Mouse (Mus musculus) stomach, postnatal 0 days (tissue): ENCODE measurements around the gene Ilf2. TPM values are rescaled to one million over a fixed set of nuclear protein-coding genes. Genes with fewer than 3 reads are reported as not detected.

Experiments used
- ATAC-seq: fragments of 200-750 bp; cut with Nextera tagmentation; 2 replicates; pipeline ENCODE4 v1.8.0; 2017; ENCODE audit not compliant: low FRiP score, low TSS enrichment
- DNase-seq: peaks from one replicate; pipeline ENCODE4 v3.0.0-alpha.2; 2016; ENCODE audit warnings: low spot score
- H3K27ac ChIP-seq: fragments of 300-500 bp; sonication (generic); replicated peaks from 2 replicates; pipeline ENCODE4 v1.5.1; 2014; ENCODE audit warnings: mild to moderate bottlenecking, control low read depth
- H3K27me3 ChIP-seq: fragments of 300-500 bp; sonication (generic); 2 replicates; pipeline ENCODE4 v1.6.1; 2014; ENCODE audit warnings: low read length; ENCODE audit not compliant: control insufficient read depth, insufficient read depth
- H3K36me3 ChIP-seq: fragments of 300-500 bp; sonication (generic); 2 replicates; pipeline ENCODE4 v1.6.1; 2014; ENCODE audit warnings: low read length, mixed read lengths; ENCODE audit not compliant: control insufficient read depth, insufficient read depth
- H3K4me1 ChIP-seq: fragments of 300-500 bp; sonication (generic); replicated peaks from 2 replicates; pipeline ENCODE4 v1.6.1; 2014; ENCODE audit warnings: antibody characterized with exemption; ENCODE audit not compliant: control insufficient read depth, insufficient read depth
- H3K4me2 ChIP-seq: fragments of 300-500 bp; sonication (generic); replicated peaks from 2 replicates; pipeline ENCODE4 v1.6.1; 2014; ENCODE audit warnings: low read depth, mild to moderate bottlenecking, control low read depth, moderate library complexity
- H3K4me3 ChIP-seq: fragments of 300-500 bp; sonication (generic); 2 replicates; pipeline ENCODE4 v1.5.1; 2014; ENCODE audit warnings: low read depth, low read length, control low read depth
- H3K9ac ChIP-seq: fragments of 300-500 bp; sonication (generic); 2 replicates; pipeline ENCODE4 v1.6.1; 2014; ENCODE audit warnings: mild to moderate bottlenecking, low read length, control low read depth, mixed read lengths
- H3K9me3 ChIP-seq: fragments of 300-500 bp; sonication (generic); 2 replicates; pipeline ENCODE4 v1.6.1; 2016; ENCODE audit warnings: low read length; ENCODE audit not compliant: control insufficient read depth
- CTCF ChIP-seq: IDR thresholded peaks from 2 replicates; pipeline ENCODE4 v1.5.1; 2016; ENCODE audit warnings: antibody characterized with exemption, low read depth, mild to moderate bottlenecking, moderate library complexity
- EP300 ChIP-seq: optimal IDR thresholded peaks from 2 replicates; pipeline ENCODE3; 2016; ENCODE audit warnings: antibody characterized with exemption
- WGBS: fragments of 180-500 bp; shearing (Covaris S2); extraction: QIAGEN DNeasy Blood & Tissue Kit; methylation state at CpG from one replicate; pipeline ENCODE4 v1.1.7; 2014; 5-methylcytosine and 5-hydroxymethylcytosine counted together
- polyA plus RNA-seq: library from polyadenylated mRNA; unstranded; fragments of >200 nt; fragmentation: Nextera tagmentation; extraction: Ambion mirVana; gene quantifications from 2 replicates; pipeline ENCODE4 v1.2.1, GENCODE M21; 2015

The Ilf2 gene
- polyA plus RNA-seq, 1 experiment from 2014 or later = 57.6 TPM

DNA sequence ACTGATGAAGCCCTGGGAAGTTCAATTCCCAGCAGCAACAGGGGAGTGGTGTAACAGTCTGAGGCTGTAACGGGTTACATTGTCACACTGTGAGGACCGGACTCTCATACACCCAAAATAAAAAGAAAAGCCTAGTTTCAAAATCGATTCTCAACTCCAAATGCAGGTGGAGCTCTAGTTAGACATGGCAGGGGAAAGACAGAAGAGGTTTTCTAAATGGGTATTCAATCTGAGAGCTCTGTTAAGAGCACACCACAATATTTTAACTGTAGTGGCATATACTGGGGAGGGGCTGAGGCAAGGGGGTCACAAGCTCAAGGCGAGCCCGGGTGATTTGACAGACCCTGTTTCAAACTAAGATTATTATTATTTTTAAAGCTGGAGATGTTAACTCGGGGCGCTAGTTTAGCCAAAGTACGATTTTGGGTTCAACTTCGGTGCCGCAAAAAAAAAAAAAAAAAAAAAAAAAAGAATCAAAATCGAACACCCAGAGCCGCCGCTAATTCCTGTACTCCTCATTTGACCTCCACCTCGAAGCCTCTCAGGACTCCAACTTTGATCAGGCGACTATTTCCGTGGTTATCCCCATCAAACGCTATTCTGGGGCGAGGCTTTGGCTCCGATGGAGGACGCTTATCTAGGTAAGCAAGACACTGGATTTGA, 32.5 kb downstream of the Ilf2 start:
- Histone ChIP-seq H3K4me3 (peak overlapping the region; percentile 91), H3K27ac (peak overlapping the region; percentile 97), H3K36me3 (peaks cover 3% of the 10 kb centered on the region), H3K9ac (peak overlapping the region; percentile 98), H3K4me2 (peak overlapping the region; percentile 67), H3K27me3 (no peaks in the 10 kb centered on the region), H3K9me3 (no peaks in the 10 kb centered on the region), H3K4me1 (peaks cover 4% of the 10 kb centered on the region; the same call in 1 of the 2 replicates)
- DNase-seq = no peak
- no peak for ATAC-seq
- TF ChIP-seq CTCF (peak; percentile 39), EP300 (no peak)
- WGBS = 1% methylated on average over 20 of the region's 20 CpGs

DNA sequence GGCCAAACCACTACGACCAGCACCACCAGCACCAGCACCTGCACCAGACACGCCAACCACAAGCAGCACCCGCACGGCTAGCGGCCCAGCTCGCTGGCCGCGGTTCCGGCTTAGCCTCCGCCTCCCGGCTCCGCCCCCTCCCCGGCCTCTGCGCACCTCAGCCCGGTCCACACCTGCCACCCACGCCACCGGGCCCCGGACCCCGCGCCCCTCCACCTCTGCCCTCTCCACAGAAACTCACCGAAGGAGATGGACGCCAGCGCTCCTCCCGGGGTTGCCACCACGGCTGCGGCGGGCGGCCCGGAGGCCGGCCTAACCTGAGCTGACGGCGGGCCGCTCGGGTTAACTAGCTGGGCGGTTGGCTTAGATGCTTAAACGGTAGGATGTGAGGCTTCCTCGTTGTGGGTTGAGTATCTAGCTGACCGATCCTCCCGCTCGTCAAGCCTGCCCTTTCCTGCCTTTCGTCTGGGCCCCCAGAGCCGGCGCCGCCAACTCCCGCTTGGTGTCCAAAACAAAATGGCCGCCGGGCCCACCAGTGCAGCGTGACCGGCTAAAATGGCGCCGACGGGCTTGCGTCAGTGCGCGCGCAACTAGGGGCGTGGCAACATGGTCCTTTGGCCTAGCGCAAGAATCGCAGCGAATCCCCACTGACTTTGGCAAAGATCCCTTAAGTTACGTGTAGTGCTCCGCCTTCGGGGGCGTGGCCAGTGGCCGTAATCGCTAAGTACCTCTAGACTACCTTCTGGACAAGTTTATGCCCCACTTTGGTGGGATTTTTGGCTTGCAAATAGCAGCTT, 33.2 kb downstream of the Ilf2 start, which contains the start of gene Chtop:
Gene Chtop (minus strand): TSS at position 549 of the 797 bp plus-strand sequence.
- Histone ChIP-seq H3K4me1 (peaks cover 4% of the 10 kb centered on the region; the same call in 1 of the 2 replicates), H3K36me3 (peaks cover 3% of the 10 kb centered on the region), H3K27me3 (no peaks in the 10 kb centered on the region), H3K27ac (peak within 1 kb of the TSS; percentile 97), H3K4me2 (peak within 1 kb of the TSS; percentile 67), H3K9me3 (no peaks in the 10 kb centered on the region), H3K9ac (peak within 1 kb of the TSS; percentile 98), H3K4me3 (peak within 1 kb of the TSS; percentile 91)
- WGBS = under 1% methylated on average over 60 of the region's 66 CpGs
- DNase-seq (peak; percentile 100), ATAC-seq (peak; percentile 88)
- TF ChIP-seq EP300 (peak; percentile 80), CTCF (no peak)

DNA sequence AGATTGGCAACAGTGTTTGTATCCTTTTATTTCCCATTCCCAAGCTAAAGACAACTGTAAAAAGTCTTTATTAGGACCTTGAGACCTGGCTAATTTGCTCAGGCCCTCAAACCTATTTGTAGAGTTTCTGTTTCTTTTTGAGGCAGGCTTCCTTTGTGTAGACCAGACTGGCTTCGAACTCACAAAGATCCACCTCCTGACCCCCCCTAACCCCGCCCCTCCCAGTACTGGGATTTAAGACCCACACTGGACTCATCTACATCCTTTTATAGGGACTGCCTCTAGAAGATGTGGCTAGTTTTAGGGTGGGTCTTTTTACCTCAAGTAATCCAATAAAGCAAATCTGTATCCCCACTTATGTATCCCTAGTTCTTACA, 33.8 kb downstream of the Ilf2 start:
- no peak for DNase-seq
- Histone ChIP-seq H3K36me3 (peaks cover 3% of the 10 kb centered on the region), H3K27ac (peak overlapping the region; percentile 8), H3K9me3 (no peaks in the 10 kb centered on the region), H3K27me3 (no peaks in the 10 kb centered on the region), H3K4me2 (peak overlapping the region; percentile 21), H3K9ac (no peak overlapping the region), H3K4me1 (peaks cover 4% of the 10 kb centered on the region; the same call in 1 of the 2 replicates), H3K4me3 (peak overlapping the region; percentile 91)
- ATAC-seq = no peak
- TF ChIP-seq CTCF (no peak), EP300 (no peak)
- WGBS = 21% methylated on average over 2 of the region's 2 CpGs

DNA sequence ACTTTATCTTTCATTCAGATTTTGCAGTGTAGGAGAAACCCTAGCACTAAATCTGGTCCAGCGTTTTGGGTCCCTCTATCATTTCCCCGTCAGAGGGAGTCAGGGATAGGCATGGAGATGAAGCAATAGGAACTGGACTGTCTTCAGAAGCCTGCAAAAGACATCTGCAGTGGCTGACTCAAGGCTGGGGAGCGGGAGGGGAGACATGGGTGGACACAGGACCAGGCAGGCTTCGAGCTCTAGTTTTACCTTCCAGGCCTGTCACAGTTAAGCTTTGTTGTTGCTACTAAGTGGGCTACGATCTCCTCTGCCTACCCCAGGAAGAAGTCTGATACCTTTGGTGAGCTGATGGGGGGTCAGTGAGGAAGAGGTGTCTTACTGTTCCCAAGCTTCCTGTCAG, 36.4 kb downstream of the Ilf2 start:
- Histone ChIP-seq H3K4me3 (no peak overlapping the region), H3K36me3 (no peaks in the 10 kb centered on the region; the same call in 1 of the 2 replicates), H3K27me3 (no peaks in the 10 kb centered on the region), H3K4me2 (no peak overlapping the region), H3K27ac (no peak overlapping the region), H3K9ac (no peak overlapping the region), H3K4me1 (peaks cover 4% of the 10 kb centered on the region; the same call in 1 of the 2 replicates), H3K9me3 (no peaks in the 10 kb centered on the region)
- ATAC-seq (no peak), DNase-seq (no peak)
- 84% methylated on average over 5 of the region's 5 CpGs for WGBS
- no peak for TF ChIP-seq EP300
- TF ChIP-seq CTCF = no peak

DNA sequence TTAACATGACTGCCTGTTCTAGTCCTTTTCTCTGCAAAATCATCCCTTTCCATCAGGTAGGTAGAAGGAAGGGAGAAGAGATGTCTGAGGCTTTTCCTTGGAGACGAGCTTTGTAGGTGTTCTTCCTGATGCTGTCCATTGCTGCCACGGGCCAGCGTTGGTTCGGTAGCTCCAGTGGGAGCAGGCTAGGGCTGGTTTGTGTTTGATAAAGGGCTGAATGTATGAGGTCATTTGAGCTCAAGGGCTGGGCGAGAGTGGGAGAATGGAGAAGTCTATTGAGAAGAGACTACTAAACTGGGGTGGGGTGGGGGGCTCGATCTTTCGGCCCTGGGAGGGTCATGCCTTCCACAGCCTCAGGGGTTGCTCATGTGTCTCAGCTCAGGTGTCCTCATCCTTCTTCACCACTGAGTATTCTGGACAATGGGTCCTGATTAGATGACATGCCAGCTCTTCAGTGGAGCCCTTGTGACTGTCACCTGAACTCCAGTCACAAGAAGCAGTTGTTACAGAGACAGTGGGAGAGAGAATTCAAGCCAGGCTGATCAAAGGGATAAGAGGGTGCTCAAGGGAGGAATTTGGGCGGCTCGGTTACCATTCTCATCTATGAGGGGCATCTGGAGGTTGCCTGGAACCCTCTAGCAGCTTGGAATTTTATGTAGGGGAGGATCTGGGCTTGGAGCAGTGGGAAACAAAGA, 37.2 kb downstream of the Ilf2 start:
- DNase-seq (peak; percentile 56), ATAC-seq (no peak)
- H3K27ac ChIP-seq = peak overlapping the region; percentile 84
- no peaks in the 10 kb centered on the region for H3K9me3 ChIP-seq
- H3K4me1 ChIP-seq = peaks cover 1% of the 10 kb centered on the region; the same call in 1 of the 2 replicates
- H3K4me2 ChIP-seq = peak overlapping the region; percentile 88
- 68% methylated on average over 9 of the region's 9 CpGs for WGBS
- TF ChIP-seq CTCF = no peak
- no peak for TF ChIP-seq EP300
- peak overlapping the region; percentile 61; the same call in 1 of the 2 replicates for H3K9ac ChIP-seq
- no peaks in the 10 kb centered on the region for H3K27me3 ChIP-seq
- H3K4me3 ChIP-seq = peak overlapping the region; percentile 48; the same call in 1 of the 2 replicates
- H3K36me3 ChIP-seq = no peaks in the 10 kb centered on the region; the same call in 1 of the 2 replicates
